Mouse (Mus musculus) embryonic facial prominence, embryonic 11.5 days (tissue): ENCODE results near the gene Iqcf1. TPM values are rescaled to one million over a fixed set of nuclear protein-coding genes. Genes with fewer than 3 reads are reported as not detected.
"Not testable (repeated sequence)": the region's sequence is repeated elsewhere in the genome, so short reads cannot be mapped to it uniquely, and the experiment has no call there.

Source experiments
- ATAC-seq: fragments of 200-750 bp; cut with Nextera tagmentation; replicated peaks from 2 replicates; pipeline ENCODE4 v1.8.0; 2017; ENCODE audit warnings: low read depth; ENCODE audit not compliant: insufficient number of reproducible peaks, low FRiP score, low TSS enrichment
- DNase-seq: peaks from one replicate; pipeline ENCODE4 v3.0.0-alpha.2; 2015; ENCODE audit warnings: low spot score
- H3K27ac ChIP-seq: fragments of 300-500 bp; sonication (generic); replicated peaks from 2 replicates; pipeline ENCODE4 v1.5.1; 2014; ENCODE audit warnings: mild to moderate bottlenecking, low read depth, low read length, control low read depth
- H3K27me3 ChIP-seq: fragments of 300-500 bp; sonication (generic); 2 replicates; pipeline ENCODE4 v1.6.1; 2014; ENCODE audit warnings: mild to moderate bottlenecking, low read length, moderate library complexity, mixed read lengths; ENCODE audit not compliant: control insufficient read depth, insufficient read depth
- H3K36me3 ChIP-seq: fragments of 300-500 bp; sonication (generic); replicated peaks from 2 replicates; pipeline ENCODE4 v1.6.1; 2014; ENCODE audit warnings: low read depth, mild to moderate bottlenecking, low read length, moderate library complexity, mixed read lengths; ENCODE audit not compliant: control insufficient read depth, insufficient read depth
- H3K4me1 ChIP-seq: fragments of 300-500 bp; sonication (generic); 2 replicates; pipeline ENCODE4 v1.6.1; 2014; ENCODE audit warnings: low read length, mixed read lengths; ENCODE audit not compliant: control insufficient read depth, insufficient read depth
- H3K4me2 ChIP-seq: fragments of 300-500 bp; sonication (generic); 2 replicates; pipeline ENCODE4 v1.6.1; 2014; ENCODE audit warnings: low read depth, mild to moderate bottlenecking, control low read depth, low read length, moderate library complexity
- H3K4me3 ChIP-seq: fragments of 300-500 bp; sonication (generic); 2 replicates; pipeline ENCODE4 v1.5.1; 2014; ENCODE audit warnings: low read depth, low read length, control low read depth
- H3K9ac ChIP-seq: fragments of 300-500 bp; sonication (generic); replicated peaks from 2 replicates; pipeline ENCODE4 v1.6.1; 2014; ENCODE audit warnings: mild to moderate bottlenecking, control low read depth, low read length
- H3K9me3 ChIP-seq: fragments of 300-500 bp; sonication (generic); replicated peaks from 2 replicates; pipeline ENCODE4 v1.6.1; 2016; ENCODE audit warnings: mild to moderate bottlenecking, low read length, inconsistent platforms, mixed read lengths; ENCODE audit not compliant: control insufficient read depth
- WGBS: fragments of 180-500 bp; shearing (Covaris S2); extraction: QIAGEN DNeasy Blood & Tissue Kit; methylation state at CpG from one replicate; pipeline ENCODE4 v1.1.7; 2014; 5-methylcytosine and 5-hydroxymethylcytosine counted together
- polyA plus RNA-seq: library from polyadenylated mRNA; unstranded; fragments of >200 nt; fragmentation: Nextera tagmentation; extraction: Ambion mirVana; gene quantifications from 2 replicates; pipeline ENCODE4 v1.2.1, GENCODE M21; 2014

Gene Iqcf1
- polyA plus RNA-seq, 1 experiment from 2014 or later = not detected

GRCm38 (mm10) chr9:106480541-106480940, 19.2 kb upstream of the Iqcf1 start:
- Histone ChIP-seq H3K9me3 (no peaks in the 10 kb centered on the region), H3K4me1 (peaks cover 5% of the 10 kb centered on the region), H3K27me3 (no peaks in the 10 kb centered on the region), H3K27ac (no peak overlapping the region), H3K4me2 (no peak overlapping the region), H3K9ac (no peak overlapping the region), H3K36me3 (peaks cover 6% of the 10 kb centered on the region), H3K4me3 (no peak overlapping the region)
- ATAC-seq (no peak), DNase-seq (no peak)
- WGBS = 96% methylated on average over 7 of the region's 7 CpGs

- Histone ChIP-seq H3K4me1 (peaks cover 5% of the 10 kb centered on the region; the same call in 1 of the 2 replicates), H3K36me3 (peaks cover 6% of the 10 kb centered on the region), H3K4me2 (no peak overlapping the region), H3K9ac (no peak overlapping the region), H3K4me3 (no peak overlapping the region), H3K27me3 (no peaks in the 10 kb centered on the region), H3K27ac (no peak overlapping the region), H3K9me3 (no peaks in the 10 kb centered on the region)
- DNase-seq = no peak
- 98% methylated on average over 15 of the region's 15 CpGs for WGBS
- no peak for ATAC-seq
Observed at GRCm38 (mm10) chr9:106481075-106481474, 18.7 kb upstream of the Iqcf1 start.

DNA sequence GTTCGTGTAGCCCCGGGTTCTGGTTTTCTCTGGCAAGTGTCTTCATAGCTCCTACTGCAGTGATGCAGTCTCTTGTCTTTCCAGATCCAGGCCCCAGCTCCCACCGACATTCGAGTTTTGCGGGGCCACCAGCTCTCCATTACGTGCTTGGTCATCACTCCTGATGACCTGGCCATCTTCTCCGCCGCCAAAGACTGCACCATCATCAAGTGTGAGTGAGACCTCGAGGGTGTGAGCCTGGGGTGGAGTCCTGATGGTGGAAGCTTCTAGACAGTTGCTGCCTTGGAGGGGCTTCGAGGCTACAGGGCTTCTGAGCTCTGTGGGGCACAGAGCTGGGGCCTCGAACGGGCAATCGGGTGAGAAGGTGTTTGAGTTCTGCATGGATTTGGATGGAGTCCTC, 18.1 kb upstream of the Iqcf1 start:
- no peak overlapping the region for H3K9ac ChIP-seq
- no peak for DNase-seq
- H3K4me3 ChIP-seq = no peak overlapping the region
- no peaks in the 10 kb centered on the region for H3K9me3 ChIP-seq
- H3K4me2 ChIP-seq = no peak overlapping the region
- no peaks in the 10 kb centered on the region for H3K4me1 ChIP-seq
- no peak overlapping the region for H3K27ac ChIP-seq
- peaks cover 6% of the 10 kb centered on the region for H3K36me3 ChIP-seq
- no peak for ATAC-seq
- no peaks in the 10 kb centered on the region for H3K27me3 ChIP-seq
- 93% methylated on average over 13 of the region's 13 CpGs for WGBS

- H3K27ac ChIP-seq = no peak overlapping the region
- no peak overlapping the region for H3K4me3 ChIP-seq
- H3K4me2 ChIP-seq = no peak overlapping the region
- 89% methylated on average over 17 of the region's 17 CpGs for whole genome bisulfite sequencing
- H3K4me1 ChIP-seq = no peaks in the 10 kb centered on the region
- H3K27me3 ChIP-seq = no peaks in the 10 kb centered on the region
- H3K9ac ChIP-seq = no peak overlapping the region
- no peaks in the 10 kb centered on the region for H3K9me3 ChIP-seq
- DNase-seq = no peak
- ATAC-seq = no peak
- peaks cover 6% of the 10 kb centered on the region for H3K36me3 ChIP-seq
Observed at GRCm38 (mm10) chr9:106482578-106483115, 17.1 kb upstream of the Iqcf1 start.

DNA sequence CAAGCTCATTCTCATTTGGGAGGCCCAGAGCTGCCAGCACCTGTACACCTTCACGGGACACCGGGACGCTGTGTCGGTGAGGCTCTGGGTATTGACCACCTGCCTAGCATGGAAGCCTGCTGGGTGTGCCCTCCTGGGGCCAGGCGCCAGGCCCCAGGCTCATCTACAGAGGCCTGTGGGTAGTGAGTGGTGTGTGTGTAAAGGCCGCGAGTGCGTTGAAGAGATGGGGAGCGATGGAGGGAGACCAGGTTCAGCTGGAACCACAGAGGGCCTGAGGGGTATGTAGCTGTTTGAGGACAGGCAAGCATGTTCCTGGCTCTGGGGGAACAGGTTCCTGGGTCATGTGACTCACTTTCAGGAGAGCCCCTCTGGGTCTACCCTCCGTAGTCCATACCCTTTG, 16.6 kb upstream of the Iqcf1 start:
- Histone ChIP-seq H3K4me1 (no peaks in the 10 kb centered on the region), H3K4me2 (no peak overlapping the region), H3K27me3 (no peaks in the 10 kb centered on the region), H3K36me3 (peaks cover 6% of the 10 kb centered on the region), H3K9ac (no peak overlapping the region), H3K27ac (no peak overlapping the region), H3K9me3 (no peaks in the 10 kb centered on the region), H3K4me3 (no peak overlapping the region)
- ATAC-seq = no peak
- no peak for DNase-seq
- 97% methylated on average over 10 of the region's 10 CpGs for WGBS

DNA sequence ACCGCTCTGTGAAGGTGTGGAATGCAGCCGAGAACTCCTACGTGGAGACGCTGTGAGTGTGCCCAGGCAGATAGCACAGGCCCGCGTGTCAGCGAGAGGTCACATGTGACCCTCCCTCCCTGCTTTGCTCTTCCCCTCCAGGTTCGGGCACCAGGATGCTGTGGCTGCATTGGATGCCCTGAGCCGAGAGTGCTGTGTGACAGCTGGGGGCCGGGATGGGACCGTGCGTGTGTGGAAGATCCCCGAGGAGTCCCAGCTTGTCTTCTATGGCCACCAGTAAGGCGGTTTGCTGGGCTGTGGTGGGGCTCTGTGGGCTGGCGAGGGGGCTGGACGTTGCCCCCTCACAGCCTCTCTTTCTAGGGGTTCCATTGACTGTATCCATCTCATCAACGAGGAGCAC, 16.2 kb upstream of the Iqcf1 start:
- no peak overlapping the region for H3K4me2 ChIP-seq

GRCm38 (mm10) chr9:106485076-106485475, 14.7 kb upstream of the Iqcf1 start:
- Histone ChIP-seq H3K4me1 (no peaks in the 10 kb centered on the region), H3K4me2 (no peak overlapping the region), H3K4me3 (no peak overlapping the region), H3K9me3 (no peaks in the 10 kb centered on the region), H3K36me3 (peaks cover 6% of the 10 kb centered on the region), H3K9ac (no peak overlapping the region), H3K27ac (no peak overlapping the region), H3K27me3 (no peaks in the 10 kb centered on the region)
- no peak for ATAC-seq
- WGBS = 84% methylated on average over 10 of the region's 10 CpGs
- DNase-seq = no peak

More for the DNA sequence above, 16.2 kb upstream of the Iqcf1 start:
- Histone ChIP-seq H3K4me3 (no peak overlapping the region), H3K27ac (no peak overlapping the region), H3K36me3 (peaks cover 6% of the 10 kb centered on the region), H3K9me3 (no peaks in the 10 kb centered on the region), H3K4me1 (no peaks in the 10 kb centered on the region), H3K27me3 (no peaks in the 10 kb centered on the region), H3K9ac (no peak overlapping the region)
- DNase-seq = no peak
- WGBS = 88% methylated on average over 17 of the region's 17 CpGs
- no peak for ATAC-seq

GRCm38 (mm10) chr9:106487602-106488001, 12.2 kb upstream of the Iqcf1 start:
- 74% methylated on average over 6 of the region's 6 CpGs for WGBS
- H3K4me1 ChIP-seq, ATAC-seq, H3K36me3 ChIP-seq, H3K4me3 ChIP-seq, H3K9ac ChIP-seq, DNase-seq, H3K27me3 ChIP-seq, H3K9me3 ChIP-seq, H3K4me2 ChIP-seq, H3K27ac ChIP-seq: not testable (repeated sequence)
